Mouse (Mus musculus): ENCODE data around the gene Gm49321. TPM values are rescaled to one million over a fixed set of nuclear protein-coding genes. Genes with fewer than 3 reads are reported as not detected.
A peak's percentile ranks its signal among the peaks of the same experiment; 100 is the strongest.

Gene Gm49321
- 1 to 10 TPM; 3.7 to 7.0 TPM for total RNA-seq (2021)

GRCm38 (mm10) chr12:73937353-73937752 lies at the start of gene Gm49321:
Gene Gm49321, plus strand, starts transcription at chr12:73937653.
- no peak for DNase-seq
- intact Hi-C loops (cut with DNase I): no loop called here

GRCm38 (mm10) chr12:73888003-73888783 lies 49.3 kb upstream of the Gm49321 start:
- intact Hi-C loops (cut with DNase I): no loop called here
- DNase-seq: no peak

- intact Hi-C loops (cut with DNase I): no loop called here
- no peak for DNase-seq
These were observed 47.9 kb upstream of the Gm49321 start for GRCm38 (mm10) chr12:73889571-73889970.

- intact Hi-C loops (cut with DNase I): no loop called here
- DNase-seq: no peak
These were observed 47.4 kb upstream of the Gm49321 start for GRCm38 (mm10) chr12:73890086-73890485.

GRCm38 (mm10) chr12:73892616-73893015 lies 44.8 kb upstream of the Gm49321 start:
- intact Hi-C loops (cut with DNase I): no loop called here
- DNase-seq: no peak

- intact Hi-C loops (cut with DNase I): no loop called here
- DNase-seq: no peak
These were observed 42.6 kb upstream of the Gm49321 start for GRCm38 (mm10) chr12:73894838-73895237.

GRCm38 (mm10) chr12:73895674-73896073 lies 41.8 kb upstream of the Gm49321 start:
- intact Hi-C loops (cut with DNase I): no loop called here
- no peak for DNase-seq

- no peak for DNase-seq
- intact Hi-C loops (cut with DNase I): no loop called here
These were observed 41.0 kb upstream of the Gm49321 start for GRCm38 (mm10) chr12:73896471-73896870.

GRCm38 (mm10) chr12:73898281-73898680 lies 39.2 kb upstream of the Gm49321 start:
- no peak for DNase-seq

GRCm38 (mm10) chr12:73904133-73904934 lies 33.1 kb upstream of the Gm49321 start:
- no peak for DNase-seq
- intact Hi-C loops (cut with DNase I): no loop called here

More at GRCm38 (mm10) chr12:73898281-73898680, 39.2 kb upstream of the Gm49321 start:
- intact Hi-C loops (cut with DNase I): no loop called here

- no peak for DNase-seq
- intact Hi-C loops (cut with DNase I): loop anchor here (5.0 kb wide), 1 partner anchor 108 kb away; no protein-coding TSS in a partner anchor
These were observed 32.4 kb upstream of the Gm49321 start for GRCm38 (mm10) chr12:73905041-73905440.

- intact Hi-C loops (cut with DNase I): loop anchor here (5.0 kb wide), 1 partner anchor 108 kb away; no protein-coding TSS in a partner anchor
- DNase-seq: no peak
These were observed 31.9 kb upstream of the Gm49321 start for GRCm38 (mm10) chr12:73905555-73905954.

- no peak for DNase-seq
- intact Hi-C loops (cut with DNase I): loop anchor here (5.0 kb wide), 1 partner anchor 110 kb away; no protein-coding TSS in a partner anchor
These were observed 30.3 kb upstream of the Gm49321 start for GRCm38 (mm10) chr12:73907079-73907672.

GRCm38 (mm10) chr12:73907673-73908150 lies 29.7 kb upstream of the Gm49321 start:
- DNase-seq: peak; percentile 93 to 94
- intact Hi-C loops (cut with DNase I): loop anchor here (2.0 to 5.0 kb wide), 2 partner anchors 110 to 199 kb away; no protein-coding TSS in a partner anchor

- intact Hi-C loops (cut with DNase I): loop anchor here (2.0 to 5.0 kb wide), 2 partner anchors 111 to 200 kb away; no protein-coding TSS in a partner anchor
- peak; percentile 69 to 76 for DNase-seq
These were observed 29.0 kb upstream of the Gm49321 start for GRCm38 (mm10) chr12:73908274-73909012.

- intact Hi-C loops (cut with DNase I): loop anchor here (2.0 to 5.0 kb wide), 2 partner anchors 112 to 200 kb away; no protein-coding TSS in a partner anchor
- no peak for DNase-seq
These were observed 28.4 kb upstream of the Gm49321 start for GRCm38 (mm10) chr12:73909013-73909575.

- intact Hi-C loops (cut with DNase I): no loop called here
- DNase-seq: no peak
These were observed 19.0 kb upstream of the Gm49321 start for GRCm38 (mm10) chr12:73918479-73918878.

- DNase-seq: no peak
- intact Hi-C loops (cut with DNase I): loop anchor here (5.0 kb wide), 1 partner anchor 52 kb away; no protein-coding TSS in a partner anchor
These were observed 7.2 kb upstream of the Gm49321 start for GRCm38 (mm10) chr12:73930266-73930665.

- intact Hi-C loops (cut with DNase I): loop anchor here (5.0 kb wide), 1 partner anchor 51 kb away; no protein-coding TSS in a partner anchor
- DNase-seq: peak in 1 of 2 experiments; percentile 24
These were observed 6.2 kb upstream of the Gm49321 start for GRCm38 (mm10) chr12:73931274-73931673.

Data from heart, postnatal 36 days (tissue).